Mouse (Mus musculus) liver, adult 2 months (tissue): ENCODE results near the gene Retn. TPM values are rescaled to one million over a fixed set of nuclear protein-coding genes. Genes with fewer than 3 reads are reported as not detected.

Experiments
- DNase-seq: peaks from one replicate; pipeline ENCODE4 v3.0.0-alpha.2; 2011; ENCODE audit warnings: low read depth, low spot score; ENCODE audit errors: extremely low read depth
- H3K27ac ChIP-seq: fragments of 200-500 bp; replicated peaks from 2 replicates; pipeline ENCODE4 v1.5.1; 2012; ENCODE audit warnings: low read depth, mild to moderate bottlenecking, control low read depth, inconsistent platforms, low read length; ENCODE audit not compliant: insufficient read depth
- H3K27me3 ChIP-seq: fragments of 200-500 bp; 2 replicates; pipeline ENCODE4 v1.6.1; 2012; ENCODE audit warnings: mild to moderate bottlenecking, moderate library complexity, low read length, inconsistent platforms; ENCODE audit not compliant: control insufficient read depth, insufficient read depth
- H3K36me3 ChIP-seq: fragments of 200-500 bp; 2 replicates; pipeline ENCODE4 v1.6.1; 2012; ENCODE audit warnings: low read length, inconsistent platforms; ENCODE audit not compliant: control insufficient read depth, insufficient read depth
- H3K4me1 ChIP-seq: fragments of 200-500 bp; 2 replicates; pipeline ENCODE4 v1.6.1; 2011; ENCODE audit warnings: low read length; ENCODE audit not compliant: control insufficient read depth, insufficient read depth
- H3K4me3 ChIP-seq: fragments of 200-500 bp; 2 replicates; pipeline ENCODE4 v1.5.1; 2011; ENCODE audit warnings: low read depth, mild to moderate bottlenecking, control low read depth, low read length, moderate library complexity; ENCODE audit not compliant: insufficient read depth
- H3K79me2 ChIP-seq: fragments of 200-500 bp; 2 replicates; pipeline ENCODE4 v1.6.1; 2012; ENCODE audit warnings: inconsistent platforms, mild to moderate bottlenecking, low read length, moderate library complexity; ENCODE audit not compliant: control insufficient read depth, insufficient read depth
- H3K9ac ChIP-seq: fragments of 200-500 bp; 2 replicates; pipeline ENCODE4 v1.6.1; 2012; ENCODE audit warnings: low read depth, mild to moderate bottlenecking, control low read depth, inconsistent platforms, low read length
- CTCF ChIP-seq: fragments of 200-500 bp; IDR thresholded peaks from 2 replicates; pipeline ENCODE4 v1.5.1; 2011; ENCODE audit warnings: low read depth, low read length, control low read depth
- POLR2A ChIP-seq: fragments of 200-500 bp; IDR thresholded peaks from 2 replicates; pipeline ENCODE4 v1.6.1; 2011; ENCODE audit warnings: low read length, control low read depth; ENCODE audit not compliant: insufficient read depth; ENCODE audit errors: extremely low read depth
- WGBS: fragments of 180-500 bp; shearing (Covaris S2); methylation state at CpG from one replicate; pipeline ENCODE4 v1.1.7; 2018; 5-methylcytosine and 5-hydroxymethylcytosine counted together
- polyA plus RNA-seq: library from polyadenylated mRNA; depleted of rRNA; stranded (reverse); fragments of >200 nt; gene quantifications from 2 replicates; pipeline ENCODE4 v1.2.3, GENCODE M21; 2012
- total RNA-seq: library from RNA; depleted of rRNA; stranded (reverse); fragments of >200 nt; gene quantifications from 2 replicates; pipeline ENCODE4 v1.2.3, GENCODE M21; 2014

Gene Retn
- total and polyA plus RNA-seq, 2 experiments = 0.09 TPM; not detected in 1

- no peaks in the 10 kb centered on the region for H3K4me1 ChIP-seq
- peaks cover 3% of the 10 kb centered on the region; the same call in 1 of the 2 replicates for H3K36me3 ChIP-seq
- H3K79me2 ChIP-seq = peaks cover 5% of the 10 kb centered on the region; the same call in 1 of the 2 replicates
- no peak overlapping the region for H3K4me3 ChIP-seq
- no peaks in the 10 kb centered on the region for H3K27me3 ChIP-seq
- TF ChIP-seq POLR2A = no peak
- TF ChIP-seq CTCF = no peak
- 93% methylated on average over 5 of the region's 5 CpGs for WGBS
- DNase-seq = no peak
- no peak overlapping the region for H3K9ac ChIP-seq
- H3K27ac ChIP-seq = no peak overlapping the region
Measured at GRCm38 (mm10) chr8:3682435-3682834, 26.9 kb downstream of the Retn start.

DNA sequence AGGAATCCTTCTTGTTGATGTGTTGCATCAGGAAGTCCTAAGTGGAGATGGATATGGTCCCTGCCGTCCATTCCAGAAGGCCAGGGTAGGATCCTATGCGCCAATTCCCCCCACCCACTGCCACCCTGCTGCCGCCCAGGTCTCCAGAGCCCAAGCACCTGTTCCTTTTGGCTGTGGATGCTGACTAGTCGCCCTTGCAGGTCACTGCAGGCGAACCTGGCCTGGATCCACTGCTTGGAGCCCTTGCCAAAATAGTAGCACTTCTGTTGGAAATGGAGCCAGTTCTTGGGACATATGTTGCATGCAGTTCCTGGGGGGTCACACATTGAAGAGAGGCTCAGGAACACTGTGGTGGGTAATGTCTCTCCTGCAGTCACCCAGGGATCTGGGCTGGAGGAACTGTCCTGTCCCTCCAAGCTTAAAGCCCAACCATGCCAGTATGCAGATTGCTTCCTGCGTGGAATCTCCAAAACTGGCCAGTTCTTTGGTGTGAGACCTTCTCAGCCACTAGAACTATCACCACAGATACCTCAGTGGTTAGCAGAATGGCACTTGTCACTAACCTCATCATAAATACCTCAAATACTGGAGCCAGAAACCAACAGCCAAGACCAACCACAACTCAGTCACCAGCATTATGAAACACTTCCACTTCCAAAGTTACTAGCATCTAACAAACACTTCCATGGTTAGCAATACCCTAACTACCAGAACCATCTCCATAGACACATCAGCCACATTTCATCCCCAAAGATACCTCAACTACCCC is 28.0 kb downstream of the Retn start:
- Histone ChIP-seq H3K27ac (no peak overlapping the region), H3K79me2 (peaks cover 5% of the 10 kb centered on the region; the same call in 1 of the 2 replicates), H3K4me1 (no peaks in the 10 kb centered on the region), H3K27me3 (no peaks in the 10 kb centered on the region), H3K36me3 (peaks cover 3% of the 10 kb centered on the region; the same call in 1 of the 2 replicates), H3K9ac (no peak overlapping the region), H3K4me3 (no peak overlapping the region)
- no peak for DNase-seq
- TF ChIP-seq CTCF (no peak), POLR2A (no peak)
- 62% methylated on average over 6 of the region's 6 CpGs for WGBS

DNA sequence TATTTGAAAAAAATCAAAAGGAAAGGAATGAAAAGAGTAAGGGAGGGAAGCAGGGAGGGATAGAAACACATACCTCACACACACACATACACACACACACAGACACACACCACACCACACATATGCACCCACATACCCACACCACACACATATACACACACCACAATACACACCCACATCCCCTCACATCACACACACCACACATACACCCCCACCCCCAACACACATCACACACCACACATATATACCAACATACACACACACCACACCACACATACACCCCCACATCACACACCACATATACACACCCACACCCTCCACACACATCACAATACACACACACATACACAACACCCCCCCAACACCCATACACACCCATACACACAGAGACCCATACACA is 29.0 kb downstream of the Retn start:
- DNase-seq = no peak
- TF ChIP-seq POLR2A = no peak
- TF ChIP-seq CTCF = no peak
- H3K4me3 ChIP-seq = no peak overlapping the region

GRCm38 (mm10) chr8:3685422-3685821 is 29.9 kb downstream of the Retn start:
- H3K36me3 ChIP-seq = no peaks in the 10 kb centered on the region
- 55% methylated on average over 5 of the region's 5 CpGs for WGBS
- H3K27ac ChIP-seq = no peak overlapping the region
- H3K27me3 ChIP-seq = no peaks in the 10 kb centered on the region
- no peak overlapping the region for H3K4me3 ChIP-seq
- TF ChIP-seq POLR2A = no peak
- TF ChIP-seq CTCF = no peak
- no peak overlapping the region for H3K9ac ChIP-seq
- DNase-seq = no peak
- no peaks in the 10 kb centered on the region for H3K79me2 ChIP-seq
- H3K4me1 ChIP-seq = no peaks in the 10 kb centered on the region

More for the DNA sequence above, 29.0 kb downstream of the Retn start:
- H3K27ac ChIP-seq = no peak overlapping the region
- no peaks in the 10 kb centered on the region for H3K79me2 ChIP-seq
- no peaks in the 10 kb centered on the region for H3K4me1 ChIP-seq
- H3K9ac ChIP-seq = no peak overlapping the region
- H3K36me3 ChIP-seq = peaks cover 3% of the 10 kb centered on the region; the same call in 1 of the 2 replicates
- H3K27me3 ChIP-seq = no peaks in the 10 kb centered on the region

DNA sequence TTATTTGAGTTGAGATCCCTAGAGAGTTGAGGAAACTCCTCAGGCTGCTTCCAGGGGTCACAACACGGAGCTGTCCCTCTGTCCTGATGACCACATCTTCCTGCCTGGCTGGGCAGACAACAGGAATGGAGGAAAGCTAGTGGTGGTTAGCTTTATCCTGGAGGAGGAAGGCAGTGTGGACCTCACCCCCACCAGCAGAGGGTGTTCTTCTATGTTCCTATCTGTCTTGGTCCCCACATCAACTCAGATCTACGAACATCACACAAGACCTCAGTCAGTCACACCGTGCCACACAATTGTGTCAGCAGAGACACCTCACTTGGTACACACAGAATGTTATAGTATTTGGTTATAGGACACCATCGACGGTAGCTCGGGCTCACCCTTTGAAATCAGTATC is 32.0 kb downstream of the Retn start:
- 70% methylated on average over 6 of the region's 6 CpGs for WGBS

GRCm38 (mm10) chr8:3690774-3691173 is 35.2 kb downstream of the Retn start:
- DNase-seq = no peak
- TF ChIP-seq POLR2A (no peak), CTCF (no peak)

More for the DNA sequence above, 32.0 kb downstream of the Retn start:
- H3K27me3 ChIP-seq = 0 out of 2 replicates have a peak, but pooled peaks cover 3% of the 10 kb centered on the region
- DNase-seq = no peak
- H3K4me3 ChIP-seq = no peak overlapping the region
- no peaks in the 10 kb centered on the region for H3K4me1 ChIP-seq
- H3K27ac ChIP-seq = no peak overlapping the region
- H3K9ac ChIP-seq = no peak overlapping the region
- no peak for TF ChIP-seq POLR2A
- no peak for TF ChIP-seq CTCF
- H3K79me2 ChIP-seq = no peaks in the 10 kb centered on the region
- H3K36me3 ChIP-seq = no peaks in the 10 kb centered on the region

More at GRCm38 (mm10) chr8:3690774-3691173, 35.2 kb downstream of the Retn start:
- no peaks in the 10 kb centered on the region for H3K36me3 ChIP-seq
- H3K27me3 ChIP-seq = 0 out of 2 replicates have a peak, but pooled peaks cover 3% of the 10 kb centered on the region
- WGBS = 78% methylated on average over 3 of the region's 3 CpGs
- H3K4me1 ChIP-seq = no peaks in the 10 kb centered on the region
- no peak overlapping the region for H3K27ac ChIP-seq
- H3K9ac ChIP-seq = no peak overlapping the region
- no peaks in the 10 kb centered on the region for H3K79me2 ChIP-seq
- no peak overlapping the region for H3K4me3 ChIP-seq
